Mouse (Mus musculus): ENCODE data around the gene Rpl3l. TPM values are rescaled to one million over a fixed set of nuclear protein-coding genes. Genes with fewer than 3 reads are reported as not detected.

Gene Rpl3l
- polyA plus RNA-seq, 1 experiment from 2014 or later: 1.6 TPM

GRCm38 (mm10) chr17:24773241-24773640, 45.6 kb downstream of the Rpl3l start:
- H3K4me3 ChIP-seq: no peak overlapping the region

GRCm38 (mm10) chr17:24775173-24775572, 47.6 kb downstream of the Rpl3l start:
- H3K9ac ChIP-seq: no peak overlapping the region
- ATAC-seq (replicated peaks; ENCODE audit: insufficient number of reproducible peaks, insufficient read depth, low FRiP score, low read depth): no peak
- no peak overlapping the region for H3K27ac ChIP-seq
- H3K36me3 ChIP-seq: no peaks in the 10 kb centered on the region
- H3K27me3 ChIP-seq: no peaks in the 10 kb centered on the region
- WGBS: 79% methylated on average over 8 of the region's 8 CpGs
- H3K4me2 ChIP-seq: no peak overlapping the region
- H3K9me3 ChIP-seq (replicated peaks): no peaks in the 10 kb centered on the region
- H3K4me1 ChIP-seq (replicated peaks): no peaks in the 10 kb centered on the region
- no peak overlapping the region for H3K4me3 ChIP-seq

More at GRCm38 (mm10) chr17:24773241-24773640, 45.6 kb downstream of the Rpl3l start:
- H3K9ac ChIP-seq: no peak overlapping the region
- 0 out of 2 replicates have a peak, but pooled peaks cover 3% of the 10 kb centered on the region for H3K27me3 ChIP-seq
- no peaks in the 10 kb centered on the region for H3K4me1 ChIP-seq (replicated peaks)
- 80% methylated on average over 5 of the region's 5 CpGs for WGBS
- H3K27ac ChIP-seq: no peak overlapping the region
- no peak overlapping the region for H3K4me2 ChIP-seq
- no peak for ATAC-seq (replicated peaks; ENCODE audit: insufficient number of reproducible peaks, insufficient read depth, low FRiP score, low read depth)
- no peaks in the 10 kb centered on the region for H3K36me3 ChIP-seq
- no peaks in the 10 kb centered on the region for H3K9me3 ChIP-seq (replicated peaks)

- no peak overlapping the region for H3K4me3 ChIP-seq
- H3K4me2 ChIP-seq: no peak overlapping the region
- H3K9me3 ChIP-seq (replicated peaks): no peaks in the 10 kb centered on the region
- WGBS: 62% methylated on average over 2 of the region's 2 CpGs
- H3K36me3 ChIP-seq: no peaks in the 10 kb centered on the region
- H3K9ac ChIP-seq: no peak overlapping the region
- H3K27ac ChIP-seq: no peak overlapping the region
- ATAC-seq (replicated peaks; ENCODE audit: insufficient number of reproducible peaks, insufficient read depth, low FRiP score, low read depth): no peak
- H3K27me3 ChIP-seq: no peaks in the 10 kb centered on the region
- no peaks in the 10 kb centered on the region for H3K4me1 ChIP-seq (replicated peaks)
Observed at GRCm38 (mm10) chr17:24777073-24777472, 49.5 kb downstream of the Rpl3l start.

- no peak overlapping the region for H3K27ac ChIP-seq
- no peak overlapping the region for H3K4me3 ChIP-seq
- ATAC-seq (replicated peaks; ENCODE audit: insufficient number of reproducible peaks, insufficient read depth, low FRiP score, low read depth): no peak
- H3K9me3 ChIP-seq (replicated peaks): no peaks in the 10 kb centered on the region
- H3K27me3 ChIP-seq: no peaks in the 10 kb centered on the region
- no peak overlapping the region for H3K4me2 ChIP-seq
- H3K9ac ChIP-seq: no peak overlapping the region
- H3K4me1 ChIP-seq (replicated peaks): no peaks in the 10 kb centered on the region
- no peaks in the 10 kb centered on the region for H3K36me3 ChIP-seq
- WGBS: 77% methylated on average over 2 of the region's 2 CpGs
Observed at GRCm38 (mm10) chr17:24780821-24781220, 53.2 kb downstream of the Rpl3l start.

Other genes starting within 250 kb of the Rpl3l start
- 15.2 and 18.8 TPM in 2 replicates for gene Mlst8, start 248.7 kb upstream of the Rpl3l start, polyA plus RNA-seq (2015; fragmentation: Nextera tagmentation; extraction: Ambion mirVana)
- gene Caskin1, start 239.2 kb upstream of the Rpl3l start, polyA plus RNA-seq (2015; fragmentation: Nextera tagmentation; extraction: Ambion mirVana): 0.39 and 0.94 TPM in 2 replicates
- 59.2 and 84.9 TPM in 2 replicates for gene Traf7, start 199.9 kb upstream of the Rpl3l start, polyA plus RNA-seq (2015; fragmentation: Nextera tagmentation; extraction: Ambion mirVana)
- gene Rab26, start 193.6 kb upstream of the Rpl3l start, polyA plus RNA-seq (2015; fragmentation: Nextera tagmentation; extraction: Ambion mirVana): 0.97 and 1.2 TPM in 2 replicates
- 12.4 and 21.1 TPM in 2 replicates for gene Pkd1, start 178.0 kb upstream of the Rpl3l start, polyA plus RNA-seq (2015; fragmentation: Nextera tagmentation; extraction: Ambion mirVana)
- gene Tsc2, start 95.2 kb upstream of the Rpl3l start, polyA plus RNA-seq (2015; fragmentation: Nextera tagmentation; extraction: Ambion mirVana): 39.0 and 56.0 TPM in 2 replicates
- gene Nthl1, start 95.1 kb upstream of the Rpl3l start, polyA plus RNA-seq (2015; fragmentation: Nextera tagmentation; extraction: Ambion mirVana): 7.7 and 10.9 TPM in 2 replicates
- gene Slc9a3r2, start 77.5 kb upstream of the Rpl3l start, polyA plus RNA-seq (2015; fragmentation: Nextera tagmentation; extraction: Ambion mirVana): 55.5 and 61.4 TPM in 2 replicates
- gene Npw, start 69.4 kb upstream of the Rpl3l start, polyA plus RNA-seq (2015; fragmentation: Nextera tagmentation; extraction: Ambion mirVana): 0.26 TPM in 1 of 2 replicates, not detected in the other
- 12.5 and 18.1 TPM in 2 replicates for gene Zfp598, start 58.1 kb upstream of the Rpl3l start, polyA plus RNA-seq (2015; fragmentation: Nextera tagmentation; extraction: Ambion mirVana)
- 0.44 and 3.0 TPM in 2 replicates for gene Syngr3, start 37.9 kb upstream of the Rpl3l start, polyA plus RNA-seq (2015; fragmentation: Nextera tagmentation; extraction: Ambion mirVana)
- gene Gfer, start 31.7 kb upstream of the Rpl3l start, polyA plus RNA-seq (2015; fragmentation: Nextera tagmentation; extraction: Ambion mirVana): 26.3 and 26.8 TPM in 2 replicates
- gene Noxo1, start 31.6 kb upstream of the Rpl3l start, polyA plus RNA-seq (2015; fragmentation: Nextera tagmentation; extraction: Ambion mirVana): 0.94 and 1.3 TPM in 2 replicates
- gene Tbl3, start 20.2 kb upstream of the Rpl3l start, polyA plus RNA-seq (2015; fragmentation: Nextera tagmentation; extraction: Ambion mirVana): 34.4 and 50.9 TPM in 2 replicates
- gene Rnf151, start 9.8 kb upstream of the Rpl3l start, polyA plus RNA-seq (2015; fragmentation: Nextera tagmentation; extraction: Ambion mirVana): 0.13 TPM in 1 of 2 replicates, not detected in the other
- gene Rps2, start 9.7 kb upstream of the Rpl3l start, polyA plus RNA-seq (2015; fragmentation: Nextera tagmentation; extraction: Ambion mirVana): 770 and 917 TPM in 2 replicates
- 410 and 528 TPM in 2 replicates for gene Ndufb10, start 3.3 kb upstream of the Rpl3l start, polyA plus RNA-seq (2015; fragmentation: Nextera tagmentation; extraction: Ambion mirVana)
- 21.4 and 25.6 TPM in 2 replicates for gene Msrb1, start 8.8 kb downstream of the Rpl3l start, polyA plus RNA-seq (2015; fragmentation: Nextera tagmentation; extraction: Ambion mirVana)
- gene Hs3st6, start 25.2 kb downstream of the Rpl3l start, polyA plus RNA-seq (2015; fragmentation: Nextera tagmentation; extraction: Ambion mirVana): 0.33 and 0.37 TPM in 2 replicates
- not detected in 2 replicates for gene Meiob, start 76.5 kb downstream of the Rpl3l start, polyA plus RNA-seq (2015; fragmentation: Nextera tagmentation; extraction: Ambion mirVana)
- 56.7 TPM in 2 replicates for gene Hagh, start 112.3 kb downstream of the Rpl3l start, polyA plus RNA-seq (2015; fragmentation: Nextera tagmentation; extraction: Ambion mirVana)
- gene Fahd1, start 122.5 kb downstream of the Rpl3l start, polyA plus RNA-seq (2015; fragmentation: Nextera tagmentation; extraction: Ambion mirVana): 39.8 and 49.1 TPM in 2 replicates
- 0.19 and 0.23 TPM in 2 replicates for gene Igfals, start 138.2 kb downstream of the Rpl3l start, polyA plus RNA-seq (2015; fragmentation: Nextera tagmentation; extraction: Ambion mirVana)
- gene Nubp2, start 158.5 kb downstream of the Rpl3l start, polyA plus RNA-seq (2015; fragmentation: Nextera tagmentation; extraction: Ambion mirVana): 28.6 and 42.8 TPM in 2 replicates
- 22.7 and 30.6 TPM in 2 replicates for gene Spsb3, start 158.8 kb downstream of the Rpl3l start, polyA plus RNA-seq (2015; fragmentation: Nextera tagmentation; extraction: Ambion mirVana)
- 16.6 and 21.3 TPM in 2 replicates for gene Eme2, start 167.3 kb downstream of the Rpl3l start, polyA plus RNA-seq (2015; fragmentation: Nextera tagmentation; extraction: Ambion mirVana)
- 74.7 and 78.0 TPM in 2 replicates for gene Mrps34, start 167.3 kb downstream of the Rpl3l start, polyA plus RNA-seq (2015; fragmentation: Nextera tagmentation; extraction: Ambion mirVana)
- 32.2 and 36.5 TPM in 2 replicates for gene Nme3, start 168.7 kb downstream of the Rpl3l start, polyA plus RNA-seq (2015; fragmentation: Nextera tagmentation; extraction: Ambion mirVana)
- 23.2 and 28.2 TPM in 2 replicates for gene Mapk8ip3, start 209.2 kb downstream of the Rpl3l start, polyA plus RNA-seq (2015; fragmentation: Nextera tagmentation; extraction: Ambion mirVana)
- gene Jpt2, start 232.9 kb downstream of the Rpl3l start, polyA plus RNA-seq (2015; fragmentation: Nextera tagmentation; extraction: Ambion mirVana): 73.4 and 100 TPM in 2 replicates